8 mouse cellular contexts compared by ENCODE assay signal in genomic region chr1:125910211-125910870, GRCm38 (mm10). TPM values are rescaled to one million over a fixed set of nuclear protein-coding genes. Genes with fewer than 3 reads are reported as not detected.
A peak's percentile ranks its signal among the peaks of the same experiment; 100 is the strongest.
DNase-seq lines count a peak whose midpoint lies in the region; ATAC-seq lines count a peak whose summit lies in the region.

No protein-coding gene starts in this region.

- H3K4me1 ChIP-seq in limb, embryonic 13.5 days = peaks cover 33% of the 10 kb centered on the region

- ATAC-seq in frontal cortex, adult (ENCODE audit: low TSS enrichment) = no peak
- peak; percentile 51 for ATAC-seq in limb, embryonic 13.5 days (ENCODE audit: low FRiP score, low read depth)

- H3K27me3 ChIP-seq in limb, embryonic 13.5 days = peaks cover 66% of the 10 kb centered on the region

- H3K4me2 ChIP-seq in limb, embryonic 13.5 days (replicated peaks) = peak overlapping the region; percentile 96

- 0 out of 2 replicates have a peak overlapping the region, but pooled peaks have one; percentile 63 for H3K9ac ChIP-seq in limb, embryonic 13.5 days

- intact Hi-C loops in heart, postnatal 14 days (cut with DNase I) = no loop called here

- H3K9me3 ChIP-seq in limb, embryonic 13.5 days = no peaks in the 10 kb centered on the region

- H3K36me3 ChIP-seq in limb, embryonic 13.5 days = no peaks in the 10 kb centered on the region

- peak; percentile 7 to 38 for DNase-seq in frontal cortex, postnatal 10 days (ENCODE audit: low spot score in 2 of 2)
- peak; percentile 25 for DNase-seq in thymus, postnatal 14 days
- no peak for DNase-seq in thymus, postnatal 25 days
- DNase-seq in heart, postnatal 14 days = peak; percentile 4 to 12
- DNase-seq in right cerebral cortex, postnatal 4 days = peak; percentile 45
- no peak for DNase-seq in gastrocnemius, adult 18-20 months (ENCODE audit: low spot score)

- H3K4me3 ChIP-seq in limb, embryonic 13.5 days = peak overlapping the region; percentile 54

- no peak overlapping the region for H3K27ac ChIP-seq in limb, embryonic 13.5 days

- 3% methylated on average over 14 of the region's 14 CpGs for WGBS in limb, embryonic 13.5 days

RNA-seq across cellular contexts. Expression of gene Lypd1, which starts 2.6 kb away (rescaled TPM):
- total RNA-seq in heart, postnatal 14 days (2021) = under 1 TPM; 0.26 to 0.66 TPM
- 12.0 and 14.3 TPM in 2 replicates for polyA plus RNA-seq in limb, embryonic 13.5 days (2015; fragmentation: Nextera tagmentation; extraction: Ambion mirVana)
- not detected for total RNA-seq in gastrocnemius, adult 18-20 months (2021)

Comparison
In these comparisons a context has a peak if more than half of its experiments do, and no peak if none do; other contexts are left out.
1. DNase-seq: peak in frontal cortex, postnatal 10 days (2 of 2), thymus, postnatal 14 days (single experiment), heart, postnatal 14 days (2 of 2) and right cerebral cortex, postnatal 4 days (single experiment); none in thymus, postnatal 25 days (single experiment) and gastrocnemius, adult 18-20 months (single experiment).